Mouse (Mus musculus) lung, adult 2 months (tissue): ENCODE measurements around the gene Vwa5b1.

Experiments
- CTCF ChIP-seq: fragments of 200-500 bp; IDR thresholded peaks from 2 replicates; pipeline ENCODE4 v1.5.1; 2011; ENCODE audit warnings: mild to moderate bottlenecking, low read length, control low read depth; ENCODE audit not compliant: insufficient read depth
- POLR2A ChIP-seq: fragments of 200-500 bp; IDR thresholded peaks from 2 replicates; pipeline ENCODE4 v1.6.1; 2011; ENCODE audit warnings: low read depth, mild to moderate bottlenecking, control low read depth, low read length, borderline replicate concordance; ENCODE audit errors: extremely low read depth

DNA sequence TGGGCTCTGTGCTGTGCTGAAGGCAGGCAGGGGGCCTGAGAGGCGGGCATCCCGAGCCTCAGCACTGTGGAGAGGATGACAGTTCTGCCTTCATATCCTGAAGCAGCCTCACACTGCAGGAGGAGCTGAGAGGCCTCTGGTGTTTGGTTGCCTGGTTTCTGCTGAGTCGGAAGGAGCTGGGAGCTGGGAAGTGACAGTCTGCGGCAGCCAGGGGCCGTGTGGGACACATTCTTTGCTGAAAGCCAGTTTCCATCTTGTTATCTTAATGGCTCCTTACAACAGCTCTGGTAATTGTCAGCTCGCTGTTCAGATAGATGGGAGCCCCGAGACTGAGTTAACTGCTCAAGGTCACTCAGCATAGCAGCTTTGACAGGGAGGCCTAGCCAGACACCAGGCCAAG, 111.9 kb downstream of the Vwa5b1 start:
- no peak for TF ChIP-seq CTCF
- TF ChIP-seq POLR2A, result no peak
